Mouse (Mus musculus) testis, adult 2 months (tissue): ENCODE data around the gene Sema6d. TPM values are rescaled to one million over a fixed set of nuclear protein-coding genes. Genes with fewer than 3 reads are reported as not detected.

ENCODE experiments used
- H3K27ac ChIP-seq: fragments of 200-500 bp; 2 replicates; pipeline ENCODE4 v1.5.1; 2012; ENCODE audit warnings: low read depth, low read length; ENCODE audit not compliant: control insufficient read depth, insufficient read depth
- H3K27me3 ChIP-seq: fragments of 200-500 bp; 2 replicates; pipeline ENCODE4 v1.6.1; 2012; ENCODE audit warnings: mild to moderate bottlenecking, low read length, moderate library complexity; ENCODE audit not compliant: control insufficient read depth, insufficient read depth
- H3K36me3 ChIP-seq: fragments of 200-500 bp; 2 replicates; pipeline ENCODE4 v1.6.1; 2012; ENCODE audit warnings: mild to moderate bottlenecking, low read length; ENCODE audit not compliant: control insufficient read depth, insufficient read depth
- H3K4me1 ChIP-seq: fragments of 200-500 bp; 2 replicates; pipeline ENCODE4 v1.6.1; 2012; ENCODE audit warnings: low read length; ENCODE audit not compliant: control insufficient read depth, insufficient read depth
- H3K4me3 ChIP-seq: fragments of 200-500 bp; 2 replicates; pipeline ENCODE4 v1.5.1; 2012; ENCODE audit warnings: low read depth, mild to moderate bottlenecking, low read length, moderate library complexity, mixed read lengths; ENCODE audit not compliant: control insufficient read depth
- CTCF ChIP-seq: fragments of 200-500 bp; IDR thresholded peaks from 2 replicates; pipeline ENCODE4 v1.5.1; 2012; ENCODE audit warnings: low read depth, mild to moderate bottlenecking, inconsistent platforms, low read length, moderate library complexity; ENCODE audit not compliant: control insufficient read depth, insufficient read depth, insufficient replicate concordance
- POLR2A ChIP-seq: fragments of 200-500 bp; IDR thresholded peaks from 2 replicates; pipeline ENCODE4 v1.6.1; 2012; ENCODE audit warnings: low read depth, mild to moderate bottlenecking, inconsistent platforms, low read length, moderate library complexity; ENCODE audit not compliant: control insufficient read depth
- polyA plus RNA-seq: library from polyadenylated mRNA; depleted of rRNA; stranded (reverse); fragments of >200 nt; gene quantifications from 2 replicates; pipeline ENCODE4 v1.2.3, GENCODE M21; 2012

Sema6d gene
- polyA plus RNA-seq, 1 experiment, result 1.0 TPM

DNA sequence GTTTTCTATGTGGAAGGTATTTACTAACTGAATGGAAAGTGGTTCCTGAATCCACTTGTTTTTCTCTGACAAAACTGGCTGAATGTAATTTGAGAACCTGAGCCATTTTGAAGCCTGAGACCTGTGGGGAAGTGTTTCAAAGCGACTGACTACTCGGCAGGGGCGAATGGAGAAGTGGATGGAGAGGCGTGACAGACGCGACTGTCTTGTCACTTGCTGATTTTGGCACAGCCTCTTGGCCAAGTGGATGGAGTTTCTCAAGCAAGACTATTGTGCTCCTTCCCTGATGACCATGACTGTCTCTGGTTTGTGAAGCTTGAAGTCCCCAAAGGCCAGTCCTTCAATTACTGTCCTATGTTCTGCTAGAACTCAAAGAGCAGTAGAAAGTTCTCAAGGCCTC is 530.7 kb downstream of the Sema6d start:
- H3K27me3 ChIP-seq, result no peaks in the 10 kb centered on the region
- TF ChIP-seq POLR2A (no peak), CTCF (no peak)
- no peak overlapping the region for H3K27ac ChIP-seq
- no peaks in the 10 kb centered on the region for H3K4me1 ChIP-seq
- no peaks in the 10 kb centered on the region for H3K36me3 ChIP-seq
- no peak overlapping the region for H3K4me3 ChIP-seq

DNA sequence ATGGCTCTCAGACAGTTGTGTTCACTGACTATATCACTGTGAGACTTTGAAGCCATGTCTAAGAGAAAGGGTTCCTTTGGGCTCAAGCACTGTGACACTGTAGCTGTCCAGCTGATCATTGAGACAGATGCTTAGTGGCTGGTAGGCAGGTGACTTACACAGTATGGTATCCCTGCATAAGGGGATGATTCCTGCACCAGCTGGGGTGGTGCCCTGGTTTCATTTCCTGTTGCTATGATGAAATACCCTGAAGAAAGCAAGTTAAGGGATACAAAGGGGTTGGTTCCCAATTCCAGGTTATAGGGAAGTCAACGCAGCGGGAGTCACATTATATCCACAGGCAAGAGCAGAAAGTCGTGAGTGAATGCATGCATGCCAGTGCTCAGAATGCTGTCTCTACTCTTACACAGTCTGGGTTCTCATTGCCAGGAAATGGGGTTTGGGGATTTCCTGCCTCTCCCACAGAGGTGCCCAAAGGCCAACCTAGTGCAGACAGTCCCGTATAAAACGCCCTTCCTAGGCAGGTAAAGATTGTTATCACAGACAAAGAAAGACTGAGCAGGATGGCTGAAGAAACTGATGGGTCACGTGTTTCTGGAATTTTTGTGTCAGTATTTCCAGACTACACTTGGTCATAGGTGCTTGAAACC is 532.3 kb downstream of the Sema6d start:
- Histone ChIP-seq H3K4me1 (no peaks in the 10 kb centered on the region), H3K27me3 (no peaks in the 10 kb centered on the region), H3K4me3 (no peak overlapping the region), H3K27ac (no peak overlapping the region), H3K36me3 (no peaks in the 10 kb centered on the region)
- no peak for TF ChIP-seq POLR2A
- no peak for TF ChIP-seq CTCF

DNA sequence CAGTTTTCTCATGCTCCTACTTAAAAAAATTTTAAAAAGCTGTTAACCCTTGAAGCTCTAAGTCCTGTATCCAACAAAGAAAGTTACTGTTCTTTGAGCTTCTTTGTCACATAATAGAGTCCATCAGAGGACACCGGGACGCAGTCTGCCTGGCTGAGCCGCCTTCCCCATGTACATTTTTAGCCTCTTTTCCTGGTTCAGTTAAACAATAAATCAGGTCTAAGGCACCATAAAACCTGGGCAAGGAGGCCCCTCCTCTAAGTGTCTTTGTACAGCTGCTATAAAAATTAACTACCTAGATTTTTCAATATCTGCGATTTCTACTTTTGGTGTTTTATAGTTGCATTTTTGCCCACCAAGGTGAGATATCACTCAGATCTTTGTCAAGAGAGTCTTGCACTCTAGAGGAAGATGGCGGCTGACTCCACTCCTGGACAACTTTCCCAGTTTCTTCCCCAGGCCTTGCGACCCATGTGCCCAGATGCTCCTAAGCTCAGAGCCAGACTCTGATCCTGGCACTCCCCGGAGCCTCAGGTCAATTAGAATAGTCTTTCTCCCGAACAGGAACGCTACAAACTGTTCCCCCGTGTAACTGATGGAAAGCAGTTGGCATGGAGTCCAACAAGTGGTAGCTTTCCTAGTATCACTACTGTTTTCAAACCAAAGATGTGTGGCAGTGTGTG is 534.6 kb downstream of the Sema6d start:
- no peak overlapping the region for H3K4me3 ChIP-seq
- no peaks in the 10 kb centered on the region for H3K27me3 ChIP-seq
- H3K36me3 ChIP-seq, result no peaks in the 10 kb centered on the region
- H3K4me1 ChIP-seq, result no peaks in the 10 kb centered on the region
- no peak overlapping the region for H3K27ac ChIP-seq
- TF ChIP-seq POLR2A (no peak), CTCF (no peak)

DNA sequence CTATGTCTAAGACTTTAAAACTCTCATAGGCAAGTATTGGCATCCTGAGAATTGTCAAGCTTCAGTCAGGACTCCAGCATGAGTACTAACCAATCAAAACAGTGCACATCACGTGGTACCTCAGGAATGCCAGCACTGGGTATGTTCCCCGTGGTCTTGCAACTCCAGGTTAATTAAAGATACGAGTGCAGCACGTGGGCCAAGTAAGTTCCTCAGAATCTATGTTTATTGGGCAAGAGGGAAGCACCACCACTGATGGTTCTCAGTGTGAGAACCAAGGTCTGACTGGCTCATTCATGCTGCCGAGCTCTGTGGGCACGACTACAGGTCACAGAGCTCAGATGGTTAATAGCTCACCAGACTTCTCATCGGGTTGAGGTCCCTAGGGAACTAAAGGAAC is 536.7 kb downstream of the Sema6d start:
- no peaks in the 10 kb centered on the region for H3K36me3 ChIP-seq
- H3K4me3 ChIP-seq, result no peak overlapping the region
- H3K27ac ChIP-seq, result no peak overlapping the region
- TF ChIP-seq CTCF (no peak), POLR2A (no peak)
- no peaks in the 10 kb centered on the region for H3K27me3 ChIP-seq
- H3K4me1 ChIP-seq, result no peaks in the 10 kb centered on the region

DNA sequence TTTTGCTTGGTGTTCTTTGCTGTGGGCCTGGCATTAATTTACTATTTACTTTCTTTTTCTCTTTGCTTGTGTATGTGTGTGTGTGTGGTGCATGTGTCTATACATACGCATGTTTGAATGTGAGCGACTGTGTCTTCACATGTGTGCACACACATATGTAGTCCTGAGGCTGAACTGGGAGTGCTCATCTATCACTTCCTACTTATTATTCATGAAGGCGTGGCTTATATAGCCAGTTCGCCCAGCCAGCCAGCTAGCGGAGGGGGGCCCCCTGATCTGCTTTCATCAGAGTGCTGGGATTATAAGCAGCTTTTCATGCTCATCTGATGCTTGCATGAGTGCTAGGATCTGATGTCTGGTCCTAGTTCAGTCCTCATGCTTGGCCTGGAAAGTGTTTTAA is 537.9 kb downstream of the Sema6d start:
- no peaks in the 10 kb centered on the region for H3K4me1 ChIP-seq
- H3K36me3 ChIP-seq, result no peaks in the 10 kb centered on the region
- H3K27me3 ChIP-seq, result no peaks in the 10 kb centered on the region
- H3K4me3 ChIP-seq, result no peak overlapping the region
- H3K27ac ChIP-seq, result no peak overlapping the region
- TF ChIP-seq CTCF (no peak), POLR2A (no peak)

DNA sequence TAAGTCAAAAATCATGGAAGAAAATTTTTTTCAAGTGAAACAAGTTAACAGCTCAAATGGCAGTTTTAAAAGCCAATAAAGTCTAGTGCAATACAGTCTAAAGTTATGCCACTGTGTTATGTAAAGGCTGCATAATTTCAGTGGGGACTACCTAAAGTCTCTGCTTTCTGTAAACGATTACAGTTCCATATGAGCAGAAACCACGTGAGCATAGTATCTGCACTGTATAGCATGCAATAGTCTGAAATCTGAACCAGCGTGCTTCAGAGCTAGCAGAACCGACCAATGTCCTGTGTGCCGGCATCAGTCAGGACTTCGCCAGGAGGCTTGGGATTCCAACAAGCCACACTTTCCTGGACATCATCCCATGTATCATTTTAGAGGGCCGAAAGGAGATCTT is 538.9 kb downstream of the Sema6d start:
- H3K4me1 ChIP-seq, result no peaks in the 10 kb centered on the region
- H3K36me3 ChIP-seq, result no peaks in the 10 kb centered on the region
- H3K4me3 ChIP-seq, result no peak overlapping the region
- no peak overlapping the region for H3K27ac ChIP-seq
- H3K27me3 ChIP-seq, result no peaks in the 10 kb centered on the region
- TF ChIP-seq POLR2A, result no peak
- no peak for TF ChIP-seq CTCF

DNA sequence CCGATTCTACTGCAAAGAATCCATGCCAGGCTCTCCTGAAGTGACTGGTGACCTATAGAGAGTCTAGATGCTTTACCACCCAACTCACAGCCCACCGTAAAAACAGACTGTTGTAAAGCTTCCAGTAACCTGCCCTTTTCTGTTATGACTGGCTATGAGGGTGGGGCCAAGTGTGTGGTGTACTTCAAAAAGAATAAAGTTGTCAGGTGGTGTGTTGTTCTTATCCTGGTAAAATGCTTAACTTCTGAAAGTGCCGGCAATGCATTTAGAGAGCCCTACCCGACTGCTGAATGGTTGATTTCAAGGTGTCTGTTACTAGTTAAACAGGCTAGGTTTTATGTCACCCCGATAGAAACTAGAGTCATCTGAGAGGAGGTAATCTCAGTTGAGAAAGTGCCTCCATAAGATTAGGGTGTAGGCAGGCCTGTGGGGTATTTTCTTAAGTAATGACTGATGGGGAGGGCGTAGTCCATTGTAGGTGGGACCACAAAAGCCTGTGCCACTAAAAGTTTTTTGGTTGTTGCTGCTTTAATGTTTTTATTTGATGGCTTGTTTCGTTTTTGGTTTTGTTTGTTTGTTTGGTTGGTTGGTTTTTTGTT is 544.7 kb downstream of the Sema6d start:
- Histone ChIP-seq H3K4me3 (no peak overlapping the region), H3K27ac (no peak overlapping the region), H3K27me3 (no peaks in the 10 kb centered on the region), H3K36me3 (no peaks in the 10 kb centered on the region), H3K4me1 (no peaks in the 10 kb centered on the region; the same call in 1 of the 2 replicates)
- TF ChIP-seq CTCF (no peak), POLR2A (no peak)
